Mouse (Mus musculus) spleen, adult 2 months (tissue): Measurements from ENCODE around the gene Alox12b.

Experiments
- CTCF ChIP-seq: fragments of 200-500 bp; IDR thresholded peaks from 2 replicates; pipeline ENCODE4 v1.5.1; 2011; ENCODE audit warnings: mild to moderate bottlenecking, inconsistent platforms; ENCODE audit not compliant: insufficient read depth, insufficient read length, insufficient replicate concordance; ENCODE audit errors: extremely low read depth
- POLR2A ChIP-seq: fragments of 200-500 bp; IDR thresholded peaks from 2 replicates; pipeline ENCODE4 v1.6.1; 2011; ENCODE audit warnings: low read depth, low read length, inconsistent platforms

GRCm38 (mm10) chr11:69174722-69175121, 17.9 kb downstream of the Alox12b start:
- TF ChIP-seq CTCF: no peak
- TF ChIP-seq POLR2A: no peak
